13 mouse cellular contexts compared by ENCODE assay signal in genomic region chr3:146268024-146268801, GRCm38 (mm10). TPM values are rescaled to one million over a fixed set of nuclear protein-coding genes. Genes with fewer than 3 reads are reported as not detected.
DNase-seq lines count a peak whose midpoint lies in the region; ATAC-seq and TF ChIP-seq lines count a peak whose summit lies in the region.
"Had no signal": no experiment of that assay in that cellular context is flagged by ENCODE, and none has a peak within 500 bp of the region (broad histone marks: within the 10 kb centered on the region; RNA-seq: fewer than 3 reads in every experiment).

No protein-coding gene starts in this region.

- peak; percentile 97 for ATAC-seq in forebrain, postnatal 0 days

- H3K9ac ChIP-seq in forebrain, postnatal 0 days = no peak overlapping the region
- H3K9ac ChIP-seq: heart, embryonic 15.5 days; limb, embryonic 15.5 days; stomach, embryonic 15.5 days had no signal

- H3K4me1 ChIP-seq in forebrain, postnatal 0 days (ENCODE audit: insufficient read depth) = 0 out of 2 replicates have a peak, but pooled peaks cover 7% of the 10 kb centered on the region
- H3K4me1 ChIP-seq in embryonic facial prominence, embryonic 10.5 days = peaks cover 4% of the 10 kb centered on the region; the same call in 1 of the 2 replicates
- H3K4me1 ChIP-seq: limb, embryonic 15.5 days; stomach, embryonic 15.5 days had no signal

- no peaks in the 10 kb centered on the region for H3K36me3 ChIP-seq in forebrain, postnatal 0 days (ENCODE audit: insufficient read depth)
- H3K36me3 ChIP-seq in embryonic facial prominence, embryonic 10.5 days (replicated peaks) = no peaks in the 10 kb centered on the region
- H3K36me3 ChIP-seq: heart, embryonic 15.5 days; limb, embryonic 15.5 days; stomach, embryonic 15.5 days had no signal

- WGBS in forebrain, postnatal 0 days = 67% methylated on average over 14 of the region's 14 CpGs
- 85% methylated on average over 14 of the region's 14 CpGs for WGBS in embryonic facial prominence, embryonic 10.5 days

- no peak overlapping the region for H3K4me3 ChIP-seq in forebrain, postnatal 0 days (ENCODE audit: low read depth, low read length)
- no peak overlapping the region for H3K4me3 ChIP-seq in embryonic facial prominence, embryonic 10.5 days
- H3K4me3 ChIP-seq: heart, embryonic 15.5 days; limb, embryonic 15.5 days; myocyte; stomach, embryonic 15.5 days had no signal

- no peak overlapping the region for H3K27ac ChIP-seq in forebrain, postnatal 0 days (ENCODE audit: low read depth, low read length)
- H3K27ac ChIP-seq in embryonic facial prominence, embryonic 10.5 days (replicated peaks) = no peak overlapping the region
- H3K27ac ChIP-seq: heart, embryonic 15.5 days; limb, embryonic 15.5 days; stomach, embryonic 15.5 days had no signal

- peak overlapping the region; percentile 16 for H3K4me2 ChIP-seq in forebrain, postnatal 0 days (ENCODE audit: low read depth)
- H3K4me2 ChIP-seq: heart, embryonic 15.5 days; limb, embryonic 15.5 days; stomach, embryonic 15.5 days had no signal

- DNase-seq in layer of hippocampus, adult 18-20 months (ENCODE audit: low spot score in 2 of 2) = peak; percentile 59 to 72
- no peak for DNase-seq in layer of hippocampus, postnatal 25 days (ENCODE audit: extremely low spot score in 1 of 2, low spot score in 1 of 2)
- DNase-seq in forebrain, postnatal 0 days = peak; percentile 83
- DNase-seq in layer of hippocampus, adult 9-11 months = peak; percentile 79
- DNase-seq in right cerebral cortex, adult 2 months (ENCODE audit: low spot score in 2 of 2) = peak; percentile 39 to 55
- no peak for DNase-seq in embryonic facial prominence, embryonic 10.5 days (ENCODE audit: low spot score)
- no peak for DNase-seq in adrenal gland, adult 2 months
- no peak for DNase-seq in cerebellum, adult 9-10 months

- peak; percentile 60 for TF ChIP-seq CTCF in forebrain, postnatal 0 days (IDR thresholded peaks at IDR 0.05; ENCODE audit: low read depth)

- H3K27me3 ChIP-seq in forebrain, postnatal 0 days (ENCODE audit: insufficient read depth, low read length) = no peaks in the 10 kb centered on the region
- no peaks in the 10 kb centered on the region for H3K27me3 ChIP-seq in embryonic facial prominence, embryonic 10.5 days (replicated peaks; ENCODE audit: low read depth, poor library complexity, severe bottlenecking)
- H3K27me3 ChIP-seq: heart, embryonic 15.5 days; limb, embryonic 15.5 days; stomach, embryonic 15.5 days had no signal

- no peaks in the 10 kb centered on the region for H3K9me3 ChIP-seq in forebrain, postnatal 0 days (ENCODE audit: low read length)
- H3K9me3 ChIP-seq in embryonic facial prominence, embryonic 10.5 days = no peaks in the 10 kb centered on the region
- H3K9me3 ChIP-seq: heart, embryonic 15.5 days; limb, embryonic 15.5 days; stomach, embryonic 15.5 days had no signal

RNA-seq across cellular contexts. Expression of gene Lpar3, which starts 47.5 kb away (rescaled TPM):
- under 1 TPM; 0.33 to 0.45 TPM for total RNA-seq in layer of hippocampus, adult 18-20 months (2021)
- under 1 TPM; 0.47 to 0.57 TPM for total RNA-seq in layer of hippocampus, postnatal 25 days (2021)
- 0.43 and 0.69 TPM in 2 replicates for total RNA-seq in forebrain, postnatal 0 days (2014; rRNA removed)
- 0.78 and 0.92 TPM in 2 replicates for polyA plus RNA-seq in forebrain, postnatal 0 days (2015; fragmentation: Nextera tagmentation; extraction: Ambion mirVana)
- 0.55 and 0.72 TPM in 2 replicates for polyA plus RNA-seq in embryonic facial prominence, embryonic 10.5 days (2016; fragmentation: Nextera tagmentation; extraction: Ambion mirVana)
- total RNA-seq in adrenal gland, adult 2 months (2021) = under 1 TPM; 0.10 to 0.12 TPM
- polyA plus RNA-seq in adrenal gland, adult 2 months (2012; rRNA removed) = 0.39 and 0.76 TPM in 2 replicates
- total RNA-seq: MEL had no signal

Comparison
In these comparisons a context has a peak if more than half of its experiments do, and no peak if none do; other contexts are left out.
1. DNase-seq: peak in layer of hippocampus, adult 18-20 months (2 of 2), forebrain, postnatal 0 days (single experiment), layer of hippocampus, adult 9-11 months (single experiment) and right cerebral cortex, adult 2 months (2 of 2); none in layer of hippocampus, postnatal 25 days (0 of 2), embryonic facial prominence, embryonic 10.5 days (single experiment), adrenal gland, adult 2 months (single experiment) and cerebellum, adult 9-10 months (single experiment).